Mouse (Mus musculus): ENCODE data around the gene Dcdc2a. TPM values are rescaled to one million over a fixed set of nuclear protein-coding genes. Genes with fewer than 3 reads are reported as not detected.

Dcdc2a gene
- polyA plus RNA-seq, 1 experiment from 2014 or later = 1.5 TPM

GRCm38 (mm10) chr13:25023129-25023528 lies 32.7 kb upstream of the Dcdc2a start:
- no peaks in the 10 kb centered on the region for H3K27me3 ChIP-seq (ENCODE audit: insufficient read depth, low read length)
- H3K27ac ChIP-seq (ENCODE audit: low read depth) = no peak overlapping the region
- no peaks in the 10 kb centered on the region for H3K9me3 ChIP-seq (ENCODE audit: low read length)
- WGBS (ENCODE audit: insufficient replicate concordance) = 62% methylated on average over 3 of the region's 3 CpGs
- no peak overlapping the region for H3K4me3 ChIP-seq (ENCODE audit: low read depth, low read length)
- H3K4me1 ChIP-seq (ENCODE audit: insufficient read depth) = peaks cover 13% of the 10 kb centered on the region; the same call in 1 of the 2 replicates
- no peak overlapping the region for H3K4me2 ChIP-seq (ENCODE audit: low read depth, low read length)
- TF ChIP-seq CTCF (IDR thresholded peaks at IDR 0.05; ENCODE audit: low read depth) (no peak), EP300 (IDR thresholded peaks at IDR 0.05; ENCODE audit: low read depth) (no peak)
- no peak overlapping the region for H3K9ac ChIP-seq (replicated peaks)
- H3K36me3 ChIP-seq (replicated peaks; ENCODE audit: insufficient read depth, low read length) = no peaks in the 10 kb centered on the region
- DNase-seq (no peak), ATAC-seq (no peak)

- Histone ChIP-seq H3K27ac (ENCODE audit: low read depth) (no peak overlapping the region), H3K4me2 (ENCODE audit: low read depth, low read length) (no peak overlapping the region), H3K4me1 (ENCODE audit: insufficient read depth) (peaks cover 4% of the 10 kb centered on the region; the same call in 1 of the 2 replicates), H3K36me3 (replicated peaks; ENCODE audit: insufficient read depth, low read length) (no peaks in the 10 kb centered on the region), H3K4me3 (ENCODE audit: low read depth, low read length) (no peak overlapping the region), H3K27me3 (ENCODE audit: insufficient read depth, low read length) (no peaks in the 10 kb centered on the region), H3K9me3 (ENCODE audit: low read length) (no peaks in the 10 kb centered on the region), H3K9ac (replicated peaks) (no peak overlapping the region)
- no peak for ATAC-seq
- 31% methylated on average over 2 of the region's 2 CpGs for WGBS (ENCODE audit: insufficient replicate concordance)
- TF ChIP-seq CTCF (IDR thresholded peaks at IDR 0.05; ENCODE audit: low read depth) (peak; percentile 60), EP300 (IDR thresholded peaks at IDR 0.05; ENCODE audit: low read depth) (no peak)
- peak; percentile 62 for DNase-seq
Observed at GRCm38 (mm10) chr13:25024655-25025054, 31.1 kb upstream of the Dcdc2a start.

DNA sequence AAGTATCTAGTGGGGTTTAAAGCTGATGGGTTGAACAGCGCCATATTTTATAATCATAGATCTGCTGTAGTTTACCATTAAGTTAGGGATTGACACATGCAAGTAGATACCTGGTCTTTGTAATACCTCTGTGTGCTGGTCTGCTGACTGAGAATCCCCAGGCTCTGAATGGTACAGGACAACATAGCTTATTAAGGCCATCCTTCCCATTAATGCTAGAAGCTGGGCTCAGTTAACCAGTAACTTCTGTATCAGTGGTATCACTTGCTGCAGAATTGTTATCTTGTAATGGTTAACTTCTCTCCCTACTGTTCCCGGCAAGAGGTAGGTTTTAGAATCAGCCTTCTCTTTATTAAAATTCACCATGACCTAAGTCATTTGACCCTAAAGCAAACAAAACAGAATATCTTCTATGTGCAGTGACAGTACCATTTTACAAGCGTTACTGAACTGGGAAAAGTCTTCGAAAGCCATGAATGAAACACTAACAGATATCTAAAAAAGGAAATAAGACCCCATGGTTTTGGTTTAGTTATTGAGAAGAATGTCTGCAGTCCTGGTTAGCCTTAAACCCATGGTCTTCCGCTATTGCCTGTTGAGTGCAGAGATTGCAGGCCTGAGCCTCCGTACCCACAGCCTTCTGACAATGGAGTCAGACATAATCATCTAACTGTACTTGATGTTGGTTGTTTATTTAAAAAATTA lies 29.2 kb upstream of the Dcdc2a start:
- no peak overlapping the region for H3K4me2 ChIP-seq (ENCODE audit: low read depth, low read length)
- ATAC-seq = no peak
- TF ChIP-seq EP300 (IDR thresholded peaks at IDR 0.05; ENCODE audit: low read depth) (no peak), CTCF (IDR thresholded peaks at IDR 0.05; ENCODE audit: low read depth) (no peak)
- no peak overlapping the region for H3K27ac ChIP-seq (ENCODE audit: low read depth)
- no peaks in the 10 kb centered on the region for H3K27me3 ChIP-seq (ENCODE audit: insufficient read depth, low read length)
- no peak overlapping the region for H3K4me3 ChIP-seq (ENCODE audit: low read depth, low read length)
- 73% methylated on average over 6 of the region's 6 CpGs for WGBS (ENCODE audit: insufficient replicate concordance)
- no peak for DNase-seq
- H3K4me1 ChIP-seq (ENCODE audit: insufficient read depth) = no peaks in the 10 kb centered on the region
- no peak overlapping the region for H3K9ac ChIP-seq (replicated peaks)
- no peaks in the 10 kb centered on the region for H3K9me3 ChIP-seq (ENCODE audit: low read length)
- H3K36me3 ChIP-seq (replicated peaks; ENCODE audit: insufficient read depth, low read length) = no peaks in the 10 kb centered on the region

GRCm38 (mm10) chr13:25027114-25027425 lies 28.7 kb upstream of the Dcdc2a start:
- H3K4me2 ChIP-seq (ENCODE audit: low read depth, low read length) = no peak overlapping the region
- H3K9ac ChIP-seq (replicated peaks) = no peak overlapping the region
- H3K4me1 ChIP-seq (ENCODE audit: insufficient read depth) = no peaks in the 10 kb centered on the region
- H3K9me3 ChIP-seq (ENCODE audit: low read length) = no peaks in the 10 kb centered on the region
- TF ChIP-seq CTCF (IDR thresholded peaks at IDR 0.05; ENCODE audit: low read depth) (0 out of 2 replicates have a peak, but pooled peaks have one; percentile 16), EP300 (IDR thresholded peaks at IDR 0.05; ENCODE audit: low read depth) (no peak)
- H3K27me3 ChIP-seq (ENCODE audit: insufficient read depth, low read length) = no peaks in the 10 kb centered on the region
- DNase-seq (no peak), ATAC-seq (no peak)
- no peaks in the 10 kb centered on the region for H3K36me3 ChIP-seq (replicated peaks; ENCODE audit: insufficient read depth, low read length)
- H3K27ac ChIP-seq (ENCODE audit: low read depth) = no peak overlapping the region
- 65% methylated on average over 3 of the region's 3 CpGs for WGBS (ENCODE audit: insufficient replicate concordance)
- H3K4me3 ChIP-seq (ENCODE audit: low read depth, low read length) = no peak overlapping the region

- no peak for DNase-seq
- Histone ChIP-seq H3K36me3 (replicated peaks; ENCODE audit: insufficient read depth, low read length) (no peaks in the 10 kb centered on the region), H3K4me2 (ENCODE audit: low read depth, low read length) (no peak overlapping the region), H3K27ac (ENCODE audit: low read depth) (no peak overlapping the region), H3K4me3 (ENCODE audit: low read depth, low read length) (no peak overlapping the region), H3K4me1 (ENCODE audit: insufficient read depth) (peaks cover 3% of the 10 kb centered on the region; the same call in 1 of the 2 replicates), H3K9ac (replicated peaks) (no peak overlapping the region), H3K9me3 (ENCODE audit: low read length) (no peaks in the 10 kb centered on the region), H3K27me3 (ENCODE audit: insufficient read depth, low read length) (no peaks in the 10 kb centered on the region)
- WGBS (ENCODE audit: insufficient replicate concordance) = 47% methylated on average over 2 of the region's 2 CpGs
- peak; percentile 59 for ATAC-seq
- no peak for TF ChIP-seq CTCF (IDR thresholded peaks at IDR 0.05; ENCODE audit: low read depth)
- no peak for TF ChIP-seq EP300 (IDR thresholded peaks at IDR 0.05; ENCODE audit: low read depth)
Observed at GRCm38 (mm10) chr13:25039488-25039887, 16.3 kb upstream of the Dcdc2a start.

DNA sequence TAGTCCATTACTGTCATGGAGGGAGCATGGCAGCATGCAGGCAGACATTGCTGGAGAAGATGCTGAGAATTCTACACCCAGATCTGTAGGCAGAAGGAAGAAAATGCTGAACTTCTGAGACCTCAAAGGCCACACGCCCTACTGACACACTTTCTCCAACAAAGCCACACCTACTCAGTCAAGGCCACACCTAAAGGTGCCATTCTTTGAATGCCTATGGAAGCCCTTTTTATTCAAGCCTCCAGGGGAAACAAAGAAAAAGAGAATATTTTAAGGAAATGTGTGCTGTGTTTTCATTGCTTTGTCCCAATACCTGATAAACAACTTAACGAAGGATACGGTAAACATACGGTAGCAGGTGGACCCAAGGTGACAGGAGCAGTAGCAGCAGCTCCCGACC lies 3.1 kb upstream of the Dcdc2a start:
- Histone ChIP-seq H3K4me2 (ENCODE audit: low read depth, low read length) (no peak overlapping the region), H3K27me3 (ENCODE audit: insufficient read depth, low read length) (peaks cover 24% of the 10 kb centered on the region), H3K4me3 (ENCODE audit: low read depth, low read length) (no peak overlapping the region), H3K9ac (replicated peaks) (no peak overlapping the region), H3K9me3 (ENCODE audit: low read length) (no peaks in the 10 kb centered on the region), H3K4me1 (ENCODE audit: insufficient read depth) (no peaks in the 10 kb centered on the region), H3K27ac (ENCODE audit: low read depth) (no peak overlapping the region), H3K36me3 (replicated peaks; ENCODE audit: insufficient read depth, low read length) (no peaks in the 10 kb centered on the region)
- DNase-seq = no peak
- TF ChIP-seq EP300 (IDR thresholded peaks at IDR 0.05; ENCODE audit: low read depth) (no peak), CTCF (IDR thresholded peaks at IDR 0.05; ENCODE audit: low read depth) (no peak)
- WGBS (ENCODE audit: insufficient replicate concordance) = 75% methylated on average over 5 of the region's 5 CpGs
- ATAC-seq = no peak
